Mouse (Mus musculus): ENCODE results near the gene Cdk15. TPM values are rescaled to one million over a fixed set of nuclear protein-coding genes. Genes with fewer than 3 reads are reported as not detected.

The Cdk15 gene
- not detected in 2 replicates for total RNA-seq (2014; fragmentation: Nextera tagmentation)
- not detected in 2 replicates for total RNA-seq (2017)
- 0.04 TPM in 1 of 2 replicates, not detected in the other for polyA plus RNA-seq (2012)

GRCm38 (mm10) chr1:59256751-59257231, at the start of gene Cdk15:
Cdk15 (plus strand) TSS chr1:59256906.
- peak; percentile 15; the same call in 1 of the 2 replicates for ATAC-seq (ENCODE audit: extremely low read depth, insufficient number of reproducible peaks, low FRiP score, poor library complexity, severe bottlenecking)
- Histone ChIP-seq H3K36me3 (replicated peaks) (no peaks in the 10 kb centered on the region), H3K27me3 (ENCODE audit: insufficient read depth, low read length) (peaks cover 36% of the 10 kb centered on the region), H3K4me1 (ENCODE audit: insufficient read depth, low read depth, low read length) (peaks cover 14% of the 10 kb centered on the region; the same call in 1 of the 2 replicates), H3K9me3 (replicated peaks) (no peaks in the 10 kb centered on the region), H3K4me3 (ENCODE audit: low read depth, low read length) (no peak within 1 kb of the TSS)
- TF ChIP-seq GATA2 (IDR thresholded peaks at IDR 0.05; ENCODE audit: borderline replicate concordance, low read depth, low read length) (no peak), POLR2AphosphoS5 (IDR thresholded peaks at IDR 0.05; ENCODE audit: insufficient replicate concordance, low read depth, low read length) (no peak), GATA1 (IDR thresholded peaks at IDR 0.05; ENCODE audit: borderline replicate concordance, low read length) (no peak), CTCF (IDR thresholded peaks at IDR 0.05; ENCODE audit: low read depth, low read length) (no peak), TAL1 (conservative IDR thresholded peaks at IDR 0.05; ENCODE audit: low read depth, low read length) (no peak)
- no peak for DNase-seq (ENCODE audit: low spot score)

- no peak for DNase-seq (ENCODE audit: low spot score)
- H3K4me1 ChIP-seq (ENCODE audit: insufficient read depth, low read depth, low read length): no peaks in the 10 kb centered on the region
- no peaks in the 10 kb centered on the region for H3K9me3 ChIP-seq (replicated peaks)
- no peak overlapping the region for H3K4me3 ChIP-seq (ENCODE audit: low read depth, low read length)
- H3K36me3 ChIP-seq (replicated peaks): peaks cover 74% of the 10 kb centered on the region
- ATAC-seq (ENCODE audit: extremely low read depth, insufficient number of reproducible peaks, low FRiP score, poor library complexity, severe bottlenecking): no peak
- TF ChIP-seq TAL1 (conservative IDR thresholded peaks at IDR 0.05; ENCODE audit: low read depth, low read length) (no peak), GATA2 (IDR thresholded peaks at IDR 0.05; ENCODE audit: borderline replicate concordance, low read depth, low read length) (no peak), POLR2AphosphoS5 (IDR thresholded peaks at IDR 0.05; ENCODE audit: insufficient replicate concordance, low read depth, low read length) (no peak), CTCF (IDR thresholded peaks at IDR 0.05; ENCODE audit: low read depth, low read length) (no peak), GATA1 (IDR thresholded peaks at IDR 0.05; ENCODE audit: borderline replicate concordance, low read length) (no peak)
- no peaks in the 10 kb centered on the region for H3K27me3 ChIP-seq (ENCODE audit: insufficient read depth, low read length)
These were observed 48.4 kb upstream of the Cdk15 start for GRCm38 (mm10) chr1:59208331-59208730.

DNA sequence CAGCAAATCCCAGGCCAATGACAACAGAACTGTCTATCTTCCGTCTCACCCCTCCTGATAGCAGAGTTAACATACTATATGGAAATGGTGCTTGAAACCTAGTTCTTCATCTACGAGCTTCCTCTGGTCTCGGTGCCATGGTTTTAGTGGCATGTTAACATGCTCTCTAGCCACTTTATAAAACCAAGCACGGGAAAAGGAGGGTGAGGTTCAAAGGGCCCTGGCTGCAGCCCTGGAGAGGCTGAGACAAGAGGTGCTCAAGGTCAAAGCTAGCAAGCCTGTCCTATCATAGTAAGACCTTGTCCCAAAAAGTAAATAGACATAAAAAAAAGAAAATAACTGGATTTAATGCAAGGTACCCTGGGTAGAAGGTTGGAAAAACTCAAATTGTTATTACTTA, 45.1 kb upstream of the Cdk15 start:
- Histone ChIP-seq H3K4me1 (ENCODE audit: insufficient read depth, low read depth, low read length) (no peaks in the 10 kb centered on the region), H3K27me3 (ENCODE audit: insufficient read depth, low read length) (no peaks in the 10 kb centered on the region), H3K4me3 (ENCODE audit: low read depth, low read length) (no peak overlapping the region), H3K9me3 (replicated peaks) (no peaks in the 10 kb centered on the region), H3K36me3 (replicated peaks) (peaks cover 72% of the 10 kb centered on the region)
- DNase-seq (ENCODE audit: low spot score): no peak
- no peak for TF ChIP-seq TAL1 (conservative IDR thresholded peaks at IDR 0.05; ENCODE audit: low read depth, low read length)
- no peak for ATAC-seq (ENCODE audit: extremely low read depth, insufficient number of reproducible peaks, low FRiP score, poor library complexity, severe bottlenecking)

- peaks cover 72% of the 10 kb centered on the region for H3K36me3 ChIP-seq (replicated peaks)
- H3K9me3 ChIP-seq (replicated peaks): no peaks in the 10 kb centered on the region
- no peak for ATAC-seq (ENCODE audit: extremely low read depth, insufficient number of reproducible peaks, low FRiP score, poor library complexity, severe bottlenecking)
- no peak for DNase-seq (ENCODE audit: low spot score)
- no peak for TF ChIP-seq GATA2 (IDR thresholded peaks at IDR 0.05; ENCODE audit: borderline replicate concordance, low read depth, low read length)
- no peak for TF ChIP-seq GATA1 (IDR thresholded peaks at IDR 0.05; ENCODE audit: borderline replicate concordance, low read length)
- no peak for TF ChIP-seq TAL1 (conservative IDR thresholded peaks at IDR 0.05; ENCODE audit: low read depth, low read length)
- no peak for TF ChIP-seq POLR2AphosphoS5 (IDR thresholded peaks at IDR 0.05; ENCODE audit: insufficient replicate concordance, low read depth, low read length)
- TF ChIP-seq CTCF (IDR thresholded peaks at IDR 0.05; ENCODE audit: low read depth, low read length): no peak
- no peaks in the 10 kb centered on the region for H3K4me1 ChIP-seq (ENCODE audit: insufficient read depth, low read depth, low read length)
- no peak overlapping the region for H3K4me3 ChIP-seq (ENCODE audit: low read depth, low read length)
- H3K27me3 ChIP-seq (ENCODE audit: insufficient read depth, low read length): no peaks in the 10 kb centered on the region
These were observed 44.5 kb upstream of the Cdk15 start for GRCm38 (mm10) chr1:59212076-59212779.

DNA sequence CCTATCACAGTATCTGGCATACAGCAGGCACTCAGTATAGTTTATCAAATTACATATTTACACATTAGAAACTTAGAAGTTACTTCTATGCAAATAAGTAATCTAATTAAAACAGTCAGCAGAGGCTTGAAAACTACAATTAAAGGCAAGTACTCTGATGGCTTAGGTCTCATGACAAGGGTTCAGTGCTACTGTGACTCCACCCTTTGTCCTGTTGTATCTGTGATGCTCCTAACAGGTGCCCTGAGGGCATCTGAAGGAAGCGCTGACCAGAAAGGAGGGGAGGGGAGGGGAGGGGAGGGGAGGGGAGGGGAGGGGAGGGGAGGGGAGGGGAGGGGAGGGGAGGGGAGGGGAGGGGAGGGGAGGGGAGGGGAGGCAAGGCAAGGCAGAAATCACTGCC, 43.8 kb upstream of the Cdk15 start:
- H3K9me3 ChIP-seq (replicated peaks): no peaks in the 10 kb centered on the region
- no peak for ATAC-seq (ENCODE audit: extremely low read depth, insufficient number of reproducible peaks, low FRiP score, poor library complexity, severe bottlenecking)
- no peak for DNase-seq (ENCODE audit: low spot score)
- H3K36me3 ChIP-seq (replicated peaks): peaks cover 72% of the 10 kb centered on the region
- no peak overlapping the region for H3K4me3 ChIP-seq (ENCODE audit: low read depth, low read length)
- TF ChIP-seq GATA1 (IDR thresholded peaks at IDR 0.05; ENCODE audit: borderline replicate concordance, low read length) (no peak), CTCF (IDR thresholded peaks at IDR 0.05; ENCODE audit: low read depth, low read length) (no peak), TAL1 (conservative IDR thresholded peaks at IDR 0.05; ENCODE audit: low read depth, low read length) (no peak), POLR2AphosphoS5 (IDR thresholded peaks at IDR 0.05; ENCODE audit: insufficient replicate concordance, low read depth, low read length) (no peak), GATA2 (IDR thresholded peaks at IDR 0.05; ENCODE audit: borderline replicate concordance, low read depth, low read length) (no peak)
- no peaks in the 10 kb centered on the region for H3K4me1 ChIP-seq (ENCODE audit: insufficient read depth, low read depth, low read length)
- no peaks in the 10 kb centered on the region for H3K27me3 ChIP-seq (ENCODE audit: insufficient read depth, low read length)

DNA sequence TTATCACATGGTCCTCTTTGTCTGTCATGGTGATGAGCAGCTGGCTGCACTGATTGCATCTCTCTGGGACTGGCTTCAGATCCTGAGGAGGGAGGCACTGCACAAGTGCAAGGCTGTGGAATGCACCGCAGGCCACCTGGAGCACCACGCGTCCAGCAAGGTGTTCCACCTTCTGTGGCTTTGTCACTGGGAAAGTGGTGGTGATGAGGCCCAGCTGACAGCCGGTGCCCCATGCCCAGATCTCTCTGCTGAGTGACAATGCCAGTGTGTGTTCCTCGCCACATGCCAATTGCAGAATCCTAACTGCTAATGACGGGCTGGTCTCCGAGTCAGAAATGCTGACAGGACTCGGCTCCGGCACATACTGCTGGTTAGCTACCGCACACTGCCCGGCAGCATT, 41.3 kb upstream of the Cdk15 start:
- Histone ChIP-seq H3K9me3 (replicated peaks) (no peaks in the 10 kb centered on the region), H3K4me3 (ENCODE audit: low read depth, low read length) (no peak overlapping the region), H3K27me3 (ENCODE audit: insufficient read depth, low read length) (no peaks in the 10 kb centered on the region), H3K36me3 (replicated peaks) (peaks cover 56% of the 10 kb centered on the region), H3K4me1 (ENCODE audit: insufficient read depth, low read depth, low read length) (no peaks in the 10 kb centered on the region)
- TF ChIP-seq GATA2 (IDR thresholded peaks at IDR 0.05; ENCODE audit: borderline replicate concordance, low read depth, low read length) (no peak), CTCF (IDR thresholded peaks at IDR 0.05; ENCODE audit: low read depth, low read length) (no peak), GATA1 (IDR thresholded peaks at IDR 0.05; ENCODE audit: borderline replicate concordance, low read length) (no peak), TAL1 (conservative IDR thresholded peaks at IDR 0.05; ENCODE audit: low read depth, low read length) (no peak), POLR2AphosphoS5 (IDR thresholded peaks at IDR 0.05; ENCODE audit: insufficient replicate concordance, low read depth, low read length) (no peak)
- ATAC-seq (ENCODE audit: extremely low read depth, insufficient number of reproducible peaks, low FRiP score, poor library complexity, severe bottlenecking) (no peak), DNase-seq (ENCODE audit: low spot score) (no peak)
